Mouse (Mus musculus) erythroblast, adult 5-6 weeks (primary cell): ENCODE data around the gene Cnn2. TPM values are rescaled to one million over a fixed set of nuclear protein-coding genes. Genes with fewer than 3 reads are reported as not detected.
"Not testable (repeated sequence)": the region's sequence is repeated elsewhere in the genome, so short reads cannot be mapped to it uniquely, and the experiment has no call there.

Experiments used
- ATAC-seq: replicated peaks from 2 replicates; pipeline ENCODE4 v1.8.0; 2016; ENCODE audit warnings: moderate number of reproducible peaks, mild to moderate bottlenecking, moderate TSS enrichment, inconsistent platforms; ENCODE audit not compliant: poor library complexity, low FRiP score, severe bottlenecking
- total RNA-seq, 2 experiments: library from RNA; stranded (forward) in 1 of 2; stranded (reverse) in 1 of 2; fragments of 150-400 nt in 1 of 2; fragments of 200-764, 138-1000 nt in 1 of 2; gene quantifications; 2 replicates each; pipeline versions ENCODE4 v1.2.3 to v1.2.4; 2015 to 2017; ENCODE audit warnings: low replicate concordance in 2 of 2

Cnn2 gene
- total RNA-seq, 2 experiments from 2014 or later, result 33.8 to 73.0 TPM

GRCm38 (mm10) chr10:80030736-80031135 lies 42.4 kb downstream of the Cnn2 start:
- ATAC-seq, result no peak

DNA sequence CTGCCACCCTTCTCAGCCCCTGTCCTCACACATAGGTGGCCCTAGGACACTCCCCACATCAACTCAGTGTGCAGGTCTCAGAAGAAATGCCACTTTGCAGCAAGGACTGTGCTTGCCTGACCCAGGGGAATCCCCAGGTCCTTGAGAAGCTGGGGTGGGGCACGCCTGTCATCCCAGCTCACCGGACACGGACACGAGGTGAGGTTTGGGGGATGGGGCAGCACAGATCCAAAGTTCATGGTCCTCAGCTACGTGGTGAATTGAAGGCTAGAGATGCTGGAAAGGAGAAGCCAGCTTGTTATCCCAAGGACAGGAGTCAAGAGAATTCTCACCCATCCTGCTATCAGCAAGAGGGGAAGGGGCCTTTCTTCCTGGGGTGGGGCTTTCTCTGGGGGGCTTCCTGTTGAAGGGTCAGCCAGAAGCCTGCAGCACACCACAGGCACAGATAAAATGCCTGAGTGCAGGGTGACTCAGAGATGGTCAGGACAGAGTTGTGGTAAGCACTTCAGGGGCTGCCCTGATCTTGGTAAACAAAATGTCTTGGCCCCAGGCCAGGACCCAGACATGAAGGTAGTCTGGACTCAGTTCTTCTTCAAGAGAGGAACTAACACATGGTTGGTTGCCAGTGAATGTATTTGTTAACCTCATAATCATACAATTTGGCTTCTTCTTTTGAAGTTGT lies 44.6 kb downstream of the Cnn2 start:
- no peak for ATAC-seq

DNA sequence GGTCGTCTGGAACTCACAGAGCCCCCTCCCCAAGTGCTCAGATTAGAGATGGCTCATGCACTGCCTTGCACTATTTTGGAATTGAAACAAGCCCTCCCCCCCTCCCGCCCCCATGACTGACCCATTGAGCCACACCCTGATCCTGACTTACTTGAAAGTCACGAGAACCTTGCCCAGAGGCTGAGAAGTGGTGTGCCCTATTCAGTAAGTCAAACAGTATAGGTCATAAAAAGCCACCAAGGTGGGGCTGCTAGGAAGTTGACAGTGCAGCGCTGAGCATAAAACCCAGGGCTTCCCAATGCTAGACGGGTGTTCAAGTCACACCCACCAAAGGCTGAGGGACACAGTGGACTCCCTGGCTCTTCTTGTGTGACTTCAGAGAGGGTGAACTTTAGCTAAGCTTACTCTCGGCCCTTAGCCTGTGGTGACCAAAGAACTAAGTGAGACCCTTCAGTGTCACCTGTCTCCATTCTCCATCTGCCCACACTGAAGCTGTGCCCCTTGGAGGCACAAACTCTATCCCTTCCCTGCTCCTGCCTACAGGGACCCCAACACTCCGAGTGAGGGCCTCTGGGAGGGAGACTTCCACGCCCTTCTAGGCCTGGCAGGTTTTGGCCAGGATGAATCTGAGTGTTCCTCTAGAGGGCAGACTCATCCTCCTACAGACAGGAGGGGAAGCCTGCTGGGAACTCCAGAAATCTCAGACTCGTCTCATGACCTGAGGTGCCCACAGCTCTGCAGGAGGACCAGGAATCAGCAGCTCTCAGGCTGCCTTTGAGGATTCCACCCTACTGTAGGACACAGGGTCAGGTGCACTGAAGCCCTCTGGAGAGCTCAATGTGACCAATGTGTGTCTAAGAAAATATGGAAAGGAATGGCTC lies 45.4 kb downstream of the Cnn2 start:
- ATAC-seq, result peak; percentile 23; the same call in 1 of the 2 replicates

DNA sequence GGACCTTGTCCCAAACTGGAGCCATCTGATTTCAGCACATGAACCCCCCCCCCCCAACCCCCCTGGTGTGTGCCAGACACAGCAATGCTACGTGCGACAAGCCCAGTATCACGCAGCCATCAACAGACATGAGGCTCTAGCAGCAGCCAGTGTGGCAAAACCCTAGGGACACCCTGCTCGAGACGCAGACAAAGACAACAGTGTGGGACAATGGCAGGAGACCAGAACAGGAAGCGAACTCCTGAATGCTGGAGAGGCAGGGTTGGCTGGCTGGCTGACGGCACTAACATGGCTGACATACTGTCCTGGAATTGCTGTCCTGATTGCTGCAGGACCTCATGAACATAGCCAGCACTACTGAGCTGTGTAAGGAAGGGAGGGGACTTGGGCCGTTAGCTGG lies 46.8 kb downstream of the Cnn2 start:
- ATAC-seq, result no peak

DNA sequence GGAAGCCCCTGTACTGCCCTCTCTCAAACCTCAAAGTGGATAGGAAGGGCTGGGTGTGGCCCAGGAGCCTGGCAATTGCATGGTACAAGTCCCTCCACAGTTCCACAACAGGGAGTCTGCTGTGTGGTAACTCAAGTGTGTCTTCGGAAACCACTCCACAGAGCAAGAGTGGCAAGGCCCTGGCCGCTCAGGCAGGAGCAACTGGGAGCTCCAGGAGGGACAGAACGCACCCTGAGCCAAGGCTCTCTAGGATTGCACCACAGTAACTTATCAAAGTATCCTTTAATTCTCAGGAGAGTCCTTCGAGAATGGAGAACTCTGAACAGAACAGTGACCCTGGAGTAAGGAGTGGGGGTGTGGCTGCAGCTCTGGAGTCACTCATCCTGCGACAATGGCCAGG lies 47.3 kb downstream of the Cnn2 start:
- no peak for ATAC-seq

DNA sequence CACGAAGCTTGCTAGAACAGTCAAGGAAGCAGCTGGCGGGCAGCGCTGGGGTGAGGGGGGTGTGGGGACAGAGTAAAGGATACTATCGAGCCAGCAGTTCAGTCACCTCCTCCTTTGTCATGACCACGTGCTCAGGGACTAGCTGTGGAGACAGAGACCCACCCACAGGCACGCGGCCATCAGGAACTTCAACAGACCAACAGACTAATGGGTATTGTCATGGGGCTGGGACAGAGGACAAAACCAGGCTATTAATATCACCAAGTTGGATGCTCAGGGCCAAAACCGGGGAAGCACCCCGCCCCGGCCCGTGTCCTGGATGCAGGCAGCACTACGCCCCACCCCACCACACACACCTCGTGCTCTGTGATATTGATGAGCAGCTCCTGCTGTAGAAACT lies 48.4 kb downstream of the Cnn2 start:
- ATAC-seq, result no peak

DNA sequence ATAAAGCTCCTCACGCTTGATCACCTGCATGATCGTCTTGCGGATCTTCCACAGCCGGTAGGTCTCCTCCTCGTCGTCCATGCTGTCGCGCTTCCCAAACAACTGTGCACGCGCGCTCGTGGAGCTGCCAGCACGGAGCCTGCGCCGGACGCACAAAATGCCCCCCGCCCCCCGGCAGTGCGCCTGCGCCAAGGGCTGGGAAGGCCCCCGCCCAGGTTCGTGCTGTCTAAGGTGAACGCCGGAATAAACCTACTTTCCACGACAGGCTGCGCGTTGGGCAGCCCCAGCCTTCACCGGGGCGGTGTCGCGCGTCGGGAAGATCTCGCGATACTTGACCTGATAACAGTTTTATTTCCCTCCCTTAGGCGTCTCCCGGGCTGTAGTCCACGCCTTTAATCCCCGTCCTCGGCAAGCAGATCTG lies 51.2 kb downstream of the Cnn2 start, which contains the start of gene Polr2e:
Polr2e (minus strand) TSS at position 237 of the 421 bp plus-strand sequence.
- ATAC-seq, result peak; percentile 88

DNA sequence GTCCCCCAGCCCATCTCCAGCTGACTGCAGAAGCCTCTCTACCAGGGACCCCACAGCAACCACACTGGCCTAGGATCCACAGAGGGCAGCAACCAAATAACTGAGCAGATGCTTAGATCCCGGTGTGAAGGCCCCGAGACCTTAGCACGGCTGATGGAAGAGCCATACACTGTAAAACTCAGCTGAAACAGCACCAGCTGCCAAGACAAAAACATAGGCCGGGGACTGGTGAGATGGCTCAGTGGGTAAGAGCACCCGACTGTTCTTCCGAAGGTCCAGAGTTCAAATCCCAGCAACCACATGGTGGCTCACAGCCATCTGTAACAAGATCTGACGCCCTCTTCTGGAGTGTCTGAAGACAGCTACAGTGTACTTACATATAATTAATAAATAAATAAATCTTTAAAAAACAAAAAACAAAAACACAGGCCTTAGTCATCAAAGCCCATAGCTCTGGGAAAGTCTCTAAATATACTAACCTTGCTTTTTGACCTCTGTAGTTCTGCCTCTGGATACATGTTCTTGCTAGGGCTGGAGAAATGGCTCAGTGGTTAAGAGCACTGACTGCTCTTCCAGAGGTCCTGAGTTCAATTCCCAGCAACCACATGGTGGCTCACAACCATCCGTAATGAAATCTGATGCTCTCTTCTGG lies 53.2 kb downstream of the Cnn2 start:
- ATAC-seq, result not testable (repeated sequence)

DNA sequence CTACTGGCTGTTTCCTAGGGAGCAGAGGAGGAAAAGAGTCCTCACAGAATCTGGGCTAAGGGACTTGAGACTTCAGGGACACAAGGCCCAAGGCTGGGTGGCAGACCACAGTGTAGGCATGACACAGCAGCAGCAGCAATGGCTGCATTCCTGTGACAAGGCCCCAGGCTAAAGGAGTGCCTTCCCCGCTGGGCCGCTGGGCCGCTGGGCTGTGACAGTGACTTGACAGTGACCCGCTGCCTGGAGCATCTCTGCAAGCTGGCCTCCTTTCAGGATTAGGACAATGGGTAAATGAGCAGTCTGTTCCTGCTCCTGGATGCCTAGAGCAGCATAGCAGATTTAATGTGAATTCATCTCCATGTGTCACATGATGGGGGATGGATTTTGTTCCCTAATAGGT lies 55.7 kb downstream of the Cnn2 start:
- no peak for ATAC-seq

DNA sequence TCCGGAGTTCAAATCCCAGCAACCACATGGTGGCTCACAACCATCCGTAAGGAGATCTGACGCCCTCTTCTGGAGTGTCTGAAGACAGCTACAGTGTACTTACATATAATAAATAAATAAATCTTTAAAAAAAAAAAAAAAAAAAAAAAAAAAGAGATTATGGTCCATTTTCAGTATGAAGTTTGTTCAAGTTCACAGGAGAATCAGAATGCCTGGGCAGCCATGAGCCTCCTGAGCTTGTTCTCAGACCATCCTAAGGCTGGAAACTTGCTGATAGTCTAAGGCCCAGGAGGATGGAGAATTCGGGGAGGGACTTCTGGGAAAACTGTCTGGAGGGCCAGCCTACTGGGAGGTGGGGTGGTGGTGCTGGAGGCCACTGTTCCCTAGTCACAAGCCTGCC lies 57.0 kb downstream of the Cnn2 start:
- not testable (repeated sequence) for ATAC-seq

Other genes with a start within 250 kb of the Cnn2 start
Only the 30 nearest of the 33 such genes appear.
- gene Rnf126, start 221.6 kb upstream of the Cnn2 start, total RNA-seq (2015; ENCODE audit: low replicate concordance), result 11.3 and 12.1 TPM in 2 replicates
- 2.6 and 10.7 TPM in 2 replicates for gene Rnf126, start 221.6 kb upstream of the Cnn2 start, total RNA-seq (2017; ENCODE audit: low replicate concordance)
- 1.7 and 5.8 TPM in 2 replicates for gene Fstl3, start 211.3 kb upstream of the Cnn2 start, total RNA-seq (2015; ENCODE audit: low replicate concordance)
- not detected in 2 replicates for gene Fstl3, start 211.3 kb upstream of the Cnn2 start, total RNA-seq (2017; ENCODE audit: low replicate concordance)
- 30.5 and 45.0 TPM in 2 replicates for gene Prss57, start 197.6 kb upstream of the Cnn2 start, total RNA-seq (2015; ENCODE audit: low replicate concordance)
- gene Prss57, start 197.6 kb upstream of the Cnn2 start, total RNA-seq (2017; ENCODE audit: low replicate concordance), result 6.8 and 14.3 TPM in 2 replicates
- gene Palm, start 195.0 kb upstream of the Cnn2 start, total RNA-seq (2015; ENCODE audit: low replicate concordance), result 9.4 and 12.5 TPM in 2 replicates
- 4.5 and 10.0 TPM in 2 replicates for gene Palm, start 195.0 kb upstream of the Cnn2 start, total RNA-seq (2017; ENCODE audit: low replicate concordance)
- gene Misp, start 167.6 kb upstream of the Cnn2 start, total RNA-seq (2015; ENCODE audit: low replicate concordance), result not detected in 2 replicates
- not detected in 2 replicates for gene Misp, start 167.6 kb upstream of the Cnn2 start, total RNA-seq (2017; ENCODE audit: low replicate concordance)
- 45.2 and 66.7 TPM in 2 replicates for gene Ptbp1, start 134.2 kb upstream of the Cnn2 start, total RNA-seq (2015; ENCODE audit: low replicate concordance)
- 38.2 and 53.2 TPM in 2 replicates for gene Ptbp1, start 134.2 kb upstream of the Cnn2 start, total RNA-seq (2017; ENCODE audit: low replicate concordance)
- 420 and 449 TPM in 2 replicates for gene Prtn3, start 114.1 kb upstream of the Cnn2 start, total RNA-seq (2015; ENCODE audit: low replicate concordance)
- 114 and 118 TPM in 2 replicates for gene Prtn3, start 114.1 kb upstream of the Cnn2 start, total RNA-seq (2017; ENCODE audit: low replicate concordance)
- 2.1 and 3.1 TPM in 2 replicates for gene Plppr3, start 114.0 kb upstream of the Cnn2 start, total RNA-seq (2015; ENCODE audit: low replicate concordance)
- 4.9 and 6.8 TPM in 2 replicates for gene Plppr3, start 114.0 kb upstream of the Cnn2 start, total RNA-seq (2017; ENCODE audit: low replicate concordance)
- gene Elane, start 102.3 kb upstream of the Cnn2 start, total RNA-seq (2015; ENCODE audit: low replicate concordance), result 996 and 1,031 TPM in 2 replicates
- 253 and 405 TPM in 2 replicates for gene Elane, start 102.3 kb upstream of the Cnn2 start, total RNA-seq (2017; ENCODE audit: low replicate concordance)
- gene Cfd, start 97.7 kb upstream of the Cnn2 start, total RNA-seq (2015; ENCODE audit: low replicate concordance), result not detected in 2 replicates
- not detected in 2 replicates for gene Cfd, start 97.7 kb upstream of the Cnn2 start, total RNA-seq (2017; ENCODE audit: low replicate concordance)
- gene Med16, start 79.7 kb upstream of the Cnn2 start, total RNA-seq (2015; ENCODE audit: low replicate concordance), result 5.9 and 11.3 TPM in 2 replicates
- 4.7 and 9.1 TPM in 2 replicates for gene Med16, start 79.7 kb upstream of the Cnn2 start, total RNA-seq (2017; ENCODE audit: low replicate concordance)
- not detected in 2 replicates for gene Gm26602, start 77.7 kb upstream of the Cnn2 start, total RNA-seq (2015; ENCODE audit: low replicate concordance)
- not detected in 2 replicates for gene Gm26602, start 77.7 kb upstream of the Cnn2 start, total RNA-seq (2017; ENCODE audit: low replicate concordance)
- gene Kiss1r, start 71.6 kb upstream of the Cnn2 start, total RNA-seq (2015; ENCODE audit: low replicate concordance), result not detected in 2 replicates
- 0.14 TPM in 1 of 2 replicates, not detected in the other for gene Kiss1r, start 71.6 kb upstream of the Cnn2 start, total RNA-seq (2017; ENCODE audit: low replicate concordance)
- 42.8 and 46.1 TPM in 2 replicates for gene R3hdm4, start 67.4 kb upstream of the Cnn2 start, total RNA-seq (2015; ENCODE audit: low replicate concordance)
- 25.0 and 28.3 TPM in 2 replicates for gene R3hdm4, start 67.4 kb upstream of the Cnn2 start, total RNA-seq (2017; ENCODE audit: low replicate concordance)
- gene Arid3a, start 61.5 kb upstream of the Cnn2 start, total RNA-seq (2015; ENCODE audit: low replicate concordance), result 6.3 and 8.8 TPM in 2 replicates
- gene Arid3a, start 61.5 kb upstream of the Cnn2 start, total RNA-seq (2017; ENCODE audit: low replicate concordance), result 10.5 and 14.7 TPM in 2 replicates
- 4.0 and 7.5 TPM in 2 replicates for gene Wdr18, start 28.4 kb upstream of the Cnn2 start, total RNA-seq (2015; ENCODE audit: low replicate concordance)
- 2.5 and 14.2 TPM in 2 replicates for gene Wdr18, start 28.4 kb upstream of the Cnn2 start, total RNA-seq (2017; ENCODE audit: low replicate concordance)
- not detected in 2 replicates for gene Grin3b, start 17.9 kb upstream of the Cnn2 start, total RNA-seq (2015; ENCODE audit: low replicate concordance)
- not detected in 2 replicates for gene Grin3b, start 17.9 kb upstream of the Cnn2 start, total RNA-seq (2017; ENCODE audit: low replicate concordance)
- 13.6 and 29.6 TPM in 2 replicates for gene Tmem259, start 4.3 kb upstream of the Cnn2 start, total RNA-seq (2015; ENCODE audit: low replicate concordance)
- 12.8 and 22.6 TPM in 2 replicates for gene Tmem259, start 4.3 kb upstream of the Cnn2 start, total RNA-seq (2017; ENCODE audit: low replicate concordance)
- 14.4 and 18.2 TPM in 2 replicates for gene Abca7, start 7.9 kb downstream of the Cnn2 start, total RNA-seq (2015; ENCODE audit: low replicate concordance)
- gene Abca7, start 7.9 kb downstream of the Cnn2 start, total RNA-seq (2017; ENCODE audit: low replicate concordance), result 19.4 and 27.7 TPM in 2 replicates
- gene Arhgap45, start 28.1 kb downstream of the Cnn2 start, total RNA-seq (2015; ENCODE audit: low replicate concordance), result 23.1 and 31.6 TPM in 2 replicates
- 28.6 and 35.8 TPM in 2 replicates for gene Arhgap45, start 28.1 kb downstream of the Cnn2 start, total RNA-seq (2017; ENCODE audit: low replicate concordance)
- 23.6 and 33.4 TPM in 2 replicates for gene Polr2e, start 51.2 kb downstream of the Cnn2 start, total RNA-seq (2015; ENCODE audit: low replicate concordance)
- gene Polr2e, start 51.2 kb downstream of the Cnn2 start, total RNA-seq (2017; ENCODE audit: low replicate concordance), result 4.5 and 9.9 TPM in 2 replicates
- gene Gpx4, start 58.6 kb downstream of the Cnn2 start, total RNA-seq (2015; ENCODE audit: low replicate concordance), result 108 and 169 TPM in 2 replicates
- 96.3 and 123 TPM in 2 replicates for gene Gpx4, start 58.6 kb downstream of the Cnn2 start, total RNA-seq (2017; ENCODE audit: low replicate concordance)
- 9.2 and 12.5 TPM in 2 replicates for gene Sbno2, start 117.0 kb downstream of the Cnn2 start, total RNA-seq (2015; ENCODE audit: low replicate concordance)
- gene Sbno2, start 117.0 kb downstream of the Cnn2 start, total RNA-seq (2017; ENCODE audit: low replicate concordance), result 17.1 and 20.9 TPM in 2 replicates
- 47.7 and 60.0 TPM in 2 replicates for gene Stk11, start 127.2 kb downstream of the Cnn2 start, total RNA-seq (2015; ENCODE audit: low replicate concordance)
- gene Stk11, start 127.2 kb downstream of the Cnn2 start, total RNA-seq (2017; ENCODE audit: low replicate concordance), result 152 and 195 TPM in 2 replicates
- 43.3 and 48.8 TPM in 2 replicates for gene Atp5d, start 150.0 kb downstream of the Cnn2 start, total RNA-seq (2015; ENCODE audit: low replicate concordance)
- gene Atp5d, start 150.0 kb downstream of the Cnn2 start, total RNA-seq (2017; ENCODE audit: low replicate concordance), result 12.1 and 17.3 TPM in 2 replicates
- gene Cbarp, start 152.3 kb downstream of the Cnn2 start, total RNA-seq (2015; ENCODE audit: low replicate concordance), result not detected in 2 replicates
- gene Cbarp, start 152.3 kb downstream of the Cnn2 start, total RNA-seq (2017; ENCODE audit: low replicate concordance), result not detected in 2 replicates
- 5.0 and 7.7 TPM in 2 replicates for gene Midn, start 159.7 kb downstream of the Cnn2 start, total RNA-seq (2015; ENCODE audit: low replicate concordance)
- 3.9 and 7.4 TPM in 2 replicates for gene Midn, start 159.7 kb downstream of the Cnn2 start, total RNA-seq (2017; ENCODE audit: low replicate concordance)
- gene Cirbp, start 177.4 kb downstream of the Cnn2 start, total RNA-seq (2015; ENCODE audit: low replicate concordance), result 3.6 and 3.7 TPM in 2 replicates
- 14.6 and 16.3 TPM in 2 replicates for gene Cirbp, start 177.4 kb downstream of the Cnn2 start, total RNA-seq (2017; ENCODE audit: low replicate concordance)
- gene 1600002K03Rik, start 184.4 kb downstream of the Cnn2 start, total RNA-seq (2015; ENCODE audit: low replicate concordance), result 7.5 TPM in 1 of 2 replicates, not detected in the other
- 5.9 TPM in 1 of 2 replicates, not detected in the other for gene 1600002K03Rik, start 184.4 kb downstream of the Cnn2 start, total RNA-seq (2017; ENCODE audit: low replicate concordance)
- gene Efna2, start 190.9 kb downstream of the Cnn2 start, total RNA-seq (2015; ENCODE audit: low replicate concordance), result not detected in 2 replicates
- gene Efna2, start 190.9 kb downstream of the Cnn2 start, total RNA-seq (2017; ENCODE audit: low replicate concordance), result not detected in 2 replicates